8 mouse cellular contexts compared by ENCODE assay signal in the genomic region with DNA sequence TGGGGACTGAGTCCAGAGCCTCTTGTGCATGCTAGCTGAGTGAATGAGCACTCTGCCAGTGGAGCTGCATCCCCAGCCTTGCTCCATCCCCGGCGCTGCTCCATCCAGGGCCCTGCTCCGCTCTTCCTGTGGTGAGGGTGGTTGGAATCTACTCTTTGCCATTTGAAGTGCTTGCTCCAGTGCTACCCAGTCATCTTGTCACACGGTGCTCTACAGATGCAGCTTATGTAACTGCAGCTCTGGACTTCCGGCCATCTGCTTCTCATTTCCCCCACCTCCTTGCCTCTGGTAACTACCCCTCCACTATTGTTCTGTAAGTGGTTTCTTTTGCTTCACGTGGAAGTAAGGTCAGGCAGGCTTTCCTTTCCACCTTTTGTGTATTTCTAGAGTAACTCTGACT. TPM values are rescaled to one million over a fixed set of nuclear protein-coding genes. Genes with fewer than 3 reads are reported as not detected.
DNase-seq lines count a peak whose midpoint lies in the region; ATAC-seq and TF ChIP-seq lines count a peak whose summit lies in the region.

No protein-coding gene starts in this region.

- no peaks in the 10 kb centered on the region for H3K36me3 ChIP-seq in thymus, adult 2 months (ENCODE audit: control insufficient read depth, insufficient read depth, low read length)
- no peaks in the 10 kb centered on the region for H3K36me3 ChIP-seq in lung, embryonic 16.5 days (ENCODE audit: control insufficient read depth, insufficient read depth, low read length)

- peaks cover 9% of the 10 kb centered on the region for H3K4me1 ChIP-seq in thymus, adult 2 months (replicated peaks; ENCODE audit: control insufficient read depth, insufficient read depth, low read length)
- 0 out of 2 replicates have a peak, but pooled peaks cover 7% of the 10 kb centered on the region for H3K4me1 ChIP-seq in lung, embryonic 16.5 days (replicated peaks; ENCODE audit: control insufficient read depth, insufficient read depth, low read length)

- 24% methylated on average over 6 of the region's 6 CpGs for WGBS in thymus, adult 2 months
- WGBS in lung, embryonic 16.5 days = 48% methylated on average over 6 of the region's 6 CpGs

- no peak overlapping the region for H3K4me3 ChIP-seq in thymus, adult 2 months (ENCODE audit: control insufficient read depth, insufficient read depth, low read length)
- no peak overlapping the region for H3K4me3 ChIP-seq in lung, embryonic 16.5 days (ENCODE audit: low read length)

- H3K9me3 ChIP-seq in lung, embryonic 16.5 days (ENCODE audit: control insufficient read depth, low read length) = no peaks in the 10 kb centered on the region

- ATAC-seq in lung, embryonic 16.5 days (ENCODE audit: low read depth) = peak; percentile 39; the same call in 1 of the 2 replicates
- ATAC-seq in inflammation-experienced regulatory T-cells, adult 6 months = no peak

- H3K9ac ChIP-seq in lung, embryonic 16.5 days (ENCODE audit: low read length) = no peak overlapping the region

- peak; percentile 7 for DNase-seq in heart, postnatal 4 days
- DNase-seq in heart, adult 8-10 months (ENCODE audit: low spot score) = no peak
- DNase-seq in thymus, adult 2 months = peak; percentile 20
- no peak for DNase-seq in thymus, postnatal 10 days (ENCODE audit: low spot score in 2 of 2)
- no peak for DNase-seq in ovary, adult 18-20 months (ENCODE audit: low spot score)
- DNase-seq in neural tube, embryonic 10.5 days (ENCODE audit: extremely low spot score, low spot score) = no peak

- H3K4me2 ChIP-seq in lung, embryonic 16.5 days (ENCODE audit: low read depth, low read length) = no peak overlapping the region

- no peak for TF ChIP-seq CTCF in thymus, adult 2 months (IDR thresholded peaks at IDR 0.05; ENCODE audit: borderline replicate concordance, control insufficient read depth, extremely low read depth, insufficient read depth, low read length, poor library complexity)

- H3K27me3 ChIP-seq in thymus, adult 2 months (ENCODE audit: control insufficient read depth, insufficient read depth, low read length) = no peaks in the 10 kb centered on the region
- H3K27me3 ChIP-seq in lung, embryonic 16.5 days (ENCODE audit: control insufficient read depth, insufficient read depth, low read depth, low read length) = no peaks in the 10 kb centered on the region

- H3K27ac ChIP-seq in thymus, adult 2 months (ENCODE audit: control insufficient read depth, insufficient read depth, low read length) = peak overlapping the region; percentile 9; the same call in 1 of the 2 replicates
- H3K27ac ChIP-seq in lung, embryonic 16.5 days (ENCODE audit: low read length) = no peak overlapping the region

- TF ChIP-seq POLR2A in thymus, adult 2 months (IDR thresholded peaks at IDR 0.05; ENCODE audit: control insufficient read depth, extremely low read depth, insufficient read depth, low read length, poor library complexity) = no peak

RNA-seq across cellular contexts. Expression of a gene that starts 3.7 kb away (rescaled TPM):
- not detected for total RNA-seq in heart, postnatal 4 days (2021)
- total RNA-seq in heart, adult 8-10 months (2022) = under 1 TPM in 2 of 4 experiments, not detected in 2; 0.53 to 0.78 TPM
- 1.2 and 2.7 TPM in 2 replicates for polyA plus RNA-seq in thymus, adult 2 months (2012; rRNA removed)
- not detected in 2 replicates for polyA plus RNA-seq in lung, embryonic 16.5 days (2015; fragmentation: Nextera tagmentation; extraction: Ambion mirVana)
- polyA plus RNA-seq in inflammation-experienced regulatory T-cells, adult 6 months (2017; shearing (Covaris generic)) = not detected

RNA-seq across cellular contexts. Expression of a gene that starts 5.4 kb away (rescaled TPM):
- 10 to 100 TPM; 15.0 to 16.1 TPM for total RNA-seq in heart, postnatal 4 days (2021)
- total RNA-seq in heart, adult 8-10 months (2022) = 10 to 100 TPM in 3 of 4 experiments, 1 to 10 TPM in 1; 9.4 to 12.3 (median 10.8) TPM
- polyA plus RNA-seq in thymus, adult 2 months (2012; rRNA removed) = 15.0 and 16.9 TPM in 2 replicates
- polyA plus RNA-seq in lung, embryonic 16.5 days (2015; fragmentation: Nextera tagmentation; extraction: Ambion mirVana) = 11.4 and 16.2 TPM in 2 replicates
- polyA plus RNA-seq in inflammation-experienced regulatory T-cells, adult 6 months (2017; shearing (Covaris generic)) = 10 to 100 TPM in 1 of 3 experiments, 1 to 10 TPM in 2; 4.4 to 14.3 (median 6.1) TPM

Comparison
In these comparisons a context has a peak if more than half of its experiments do, and no peak if none do; other contexts are left out.
1. DNase-seq: peak in heart, postnatal 4 days (single experiment) and thymus, adult 2 months (single experiment); none in heart, adult 8-10 months (single experiment), thymus, postnatal 10 days (0 of 2), ovary, adult 18-20 months (single experiment) and neural tube, embryonic 10.5 days (single experiment).